14 mouse cellular contexts compared by ENCODE assay signal in genomic region chr16:88249825-88250224, GRCm38 (mm10). TPM values are rescaled to one million over a fixed set of nuclear protein-coding genes. Genes with fewer than 3 reads are reported as not detected.
"Had no signal": no experiment of that assay in that cellular context is flagged by ENCODE, and none has a peak within 500 bp of the region (broad histone marks: within the 10 kb centered on the region; RNA-seq: fewer than 3 reads in every experiment).

No protein-coding gene starts in this region.

- H3K4me3 ChIP-seq: liver, embryonic 13.5 days; neural tube, embryonic 13.5 days had no signal

- H3K4me2 ChIP-seq: liver, embryonic 13.5 days; lung, embryonic 14.5 days; neural tube, embryonic 13.5 days had no signal

- DNase-seq: kidney, adult 18-20 months; kidney, adult 9 months; kidney, postnatal 14 days; kidney, postnatal 4 days; liver, embryonic 13.5 days; lung, embryonic 14.5 days; thymus, adult 18-20 months; thymus, postnatal 36 days had no signal

- ATAC-seq: lung, postnatal 0 days had no signal

- H3K27ac ChIP-seq: liver, embryonic 13.5 days; macrophage; neural tube, embryonic 13.5 days had no signal

- H3K9ac ChIP-seq: liver, embryonic 13.5 days; lung, embryonic 14.5 days; neural tube, embryonic 13.5 days had no signal

- H3K36me3 ChIP-seq: liver, embryonic 13.5 days; neural tube, embryonic 13.5 days had no signal

- H3K27me3 ChIP-seq: liver, embryonic 13.5 days; neural tube, embryonic 13.5 days had no signal

- H3K9me3 ChIP-seq: liver, embryonic 13.5 days; neural tube, embryonic 13.5 days had no signal

- H3K4me1 ChIP-seq: liver, embryonic 13.5 days; neural tube, embryonic 13.5 days had no signal

RNA-seq across cellular contexts. Expression of gene Grik1, which starts 40.2 kb away (rescaled TPM):
- polyA plus RNA-seq: liver, adult 2 months; liver, embryonic 16.5 days; macrophage; small intestine, adult 2 months had no signal
